Mouse (Mus musculus): ENCODE data around the gene Psmg4. TPM values are rescaled to one million over a fixed set of nuclear protein-coding genes. Genes with fewer than 3 reads are reported as not detected.

Gene Psmg4
- 10 to 100 TPM; 53.1 to 58.5 TPM for polyA plus RNA-seq (2017; shearing (Covaris generic))

DNA sequence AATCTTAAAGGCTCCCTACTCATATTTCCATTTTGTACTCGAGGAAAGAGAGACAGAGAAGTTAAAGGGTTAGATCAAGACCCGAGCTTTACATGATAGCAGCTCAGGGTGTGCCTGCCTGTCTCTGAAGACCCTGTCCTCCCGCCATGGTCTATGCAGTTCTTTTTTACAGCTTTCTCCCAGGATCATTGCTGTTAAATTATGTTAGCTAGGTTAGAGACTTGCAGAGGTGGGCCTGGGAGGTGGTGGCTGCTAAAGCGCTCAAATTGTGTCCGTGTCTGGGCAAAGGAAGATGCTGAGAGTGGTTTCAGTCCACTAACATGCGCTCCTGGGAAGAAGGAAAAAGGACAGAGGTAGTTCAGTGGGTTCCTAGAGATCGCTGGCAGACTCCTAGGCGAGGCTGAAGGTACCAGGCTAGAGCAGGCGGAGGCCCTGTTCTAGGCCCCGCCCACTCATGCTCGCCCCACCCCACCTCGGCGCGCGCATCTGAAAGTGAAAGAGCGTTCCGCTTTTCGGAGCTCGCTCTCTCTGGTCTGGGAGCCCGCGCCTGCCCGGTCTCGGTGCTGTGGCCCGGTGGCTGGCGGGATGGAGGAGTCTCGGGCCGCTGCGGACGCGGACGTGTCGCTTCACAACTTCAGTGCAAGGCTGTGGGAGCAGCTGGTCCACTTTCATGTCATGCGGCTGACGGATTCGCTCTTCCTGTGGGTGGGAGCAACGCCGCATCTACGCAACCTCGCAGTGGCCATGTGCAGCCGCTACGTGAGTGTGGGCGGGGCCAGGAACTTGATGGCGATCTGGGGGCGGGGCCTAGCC lies at the start of gene Psmg4:
TSS of gene Psmg4 (plus strand) at position 474 of the 813 bp plus-strand sequence.

DNA sequence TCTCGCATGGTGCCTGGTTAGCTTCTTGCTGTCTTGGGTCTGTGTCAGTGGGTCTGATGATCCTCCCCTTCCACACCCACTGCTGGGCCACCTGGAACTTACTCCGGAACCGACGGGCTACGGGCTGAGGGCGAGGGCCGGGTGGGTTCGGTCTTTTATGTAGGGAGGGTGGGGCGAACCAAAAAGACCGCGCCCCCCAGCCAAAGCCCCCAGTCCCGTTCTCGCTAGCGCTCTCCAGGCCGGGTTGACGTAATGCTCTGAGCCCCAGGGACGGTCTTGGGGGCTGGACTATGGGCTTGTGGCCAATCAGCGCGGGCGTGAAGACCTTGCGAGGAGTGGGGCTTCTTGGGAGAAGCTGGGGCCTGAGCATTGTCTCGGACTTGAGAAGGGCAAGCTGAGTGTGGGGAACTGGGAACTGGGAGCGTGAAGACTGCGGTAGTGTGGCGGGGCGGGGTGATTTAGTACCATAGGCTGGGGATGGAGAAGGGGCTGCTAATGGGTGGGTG lies 32.5 kb upstream of the Psmg4 start, which contains the start of gene Tubb2b:
TSS of gene Tubb2b (minus strand) at position 241 of the 506 bp plus-strand sequence.

Other genes starting within 250 kb of the Psmg4 start
- gene Nqo2, start 198.3 kb upstream of the Psmg4 start, polyA plus RNA-seq (2017; shearing (Covaris generic)), result 10 to 100 TPM in 1 of 2 experiments, 1 to 10 TPM in 1; 6.5 to 21.9 TPM
- gene Ripk1, start 160.6 kb upstream of the Psmg4 start, polyA plus RNA-seq (2017; shearing (Covaris generic)), result 10 to 100 TPM; 62.3 to 82.3 TPM
- gene Serpinb6a, start 160.2 kb upstream of the Psmg4 start, polyA plus RNA-seq (2017; shearing (Covaris generic)), result 10 to 100 TPM; 44.3 to 54.0 TPM
- gene Bphl, start 125.4 kb upstream of the Psmg4 start, polyA plus RNA-seq (2017; shearing (Covaris generic)), result 10 to 100 TPM; 30.8 to 37.4 TPM
- gene Tubb2a, start 85.0 kb upstream of the Psmg4 start, polyA plus RNA-seq (2017; shearing (Covaris generic)), result 10 to 100 TPM; 12.1 to 18.0 TPM
- gene Tubb2b, start 32.5 kb upstream of the Psmg4 start, polyA plus RNA-seq (2017; shearing (Covaris generic)), result 1 to 10 TPM in 1 of 2 experiments, under 1 TPM in 1; 0.78 to 1.2 TPM
- 1 to 10 TPM in 1 of 2 experiments, under 1 TPM in 1; 0.24 to 1.6 TPM for gene Slc22a23, start 182.2 kb downstream of the Psmg4 start, polyA plus RNA-seq (2017; shearing (Covaris generic))